Mouse (Mus musculus) lung, embryonic 15.5 days (tissue): Measurements from ENCODE around the gene Hoga1. TPM values are rescaled to one million over a fixed set of nuclear protein-coding genes. Genes with fewer than 3 reads are reported as not detected.
"Not testable (repeated sequence)": the region's sequence is repeated elsewhere in the genome, so short reads cannot be mapped to it uniquely, and the experiment has no call there.

Source experiments
- ATAC-seq: fragments of 200-750 bp; cut with Nextera tagmentation; 2 replicates; pipeline ENCODE4 v1.8.0; 2017; ENCODE audit warnings: moderate number of reproducible peaks, borderline replicate concordance; ENCODE audit not compliant: low FRiP score, low TSS enrichment; ENCODE audit errors: extremely low read depth
- H3K27ac ChIP-seq: fragments of 300-500 bp; sonication (generic); 2 replicates; pipeline ENCODE4 v1.5.1; 2015; ENCODE audit warnings: moderate library complexity, mild to moderate bottlenecking, inconsistent platforms
- H3K27me3 ChIP-seq: fragments of 300-500 bp; sonication (generic); 2 replicates; pipeline ENCODE4 v1.6.1; 2015; ENCODE audit warnings: inconsistent platforms
- H3K36me3 ChIP-seq: fragments of 300-500 bp; sonication (generic); 2 replicates; pipeline ENCODE4 v1.6.1; 2015; ENCODE audit warnings: inconsistent platforms
- H3K4me1 ChIP-seq: fragments of 300-500 bp; sonication (generic); 2 replicates; pipeline ENCODE4 v1.6.1; 2015; ENCODE audit warnings: inconsistent platforms
- H3K4me2 ChIP-seq: fragments of 300-500 bp; sonication (generic); 2 replicates; pipeline ENCODE4 v1.6.1; 2015; ENCODE audit warnings: inconsistent platforms, mild to moderate bottlenecking, moderate library complexity
- H3K4me3 ChIP-seq: fragments of 300-500 bp; sonication (generic); 2 replicates; pipeline ENCODE4 v1.5.1; 2015; ENCODE audit warnings: mild to moderate bottlenecking, inconsistent platforms
- H3K9ac ChIP-seq: fragments of 300-500 bp; sonication (generic); 2 replicates; pipeline ENCODE4 v1.6.1; 2015; ENCODE audit warnings: inconsistent platforms
- H3K9me3 ChIP-seq: fragments of 300-500 bp; sonication (generic); 2 replicates; pipeline ENCODE4 v1.6.1; 2016; ENCODE audit warnings: inconsistent platforms
- WGBS: fragments of 180-500 bp; shearing (Covaris S2); methylation state at CpG from one replicate; pipeline ENCODE4 v1.1.7; 2015; 5-methylcytosine and 5-hydroxymethylcytosine counted together
- polyA plus RNA-seq: library from polyadenylated mRNA; unstranded; fragments of >200 nt; fragmentation: Nextera tagmentation; extraction: Ambion mirVana; gene quantifications from 2 replicates; pipeline ENCODE4 v1.2.1, GENCODE M21; 2015

The Hoga1 gene
- polyA plus RNA-seq, 1 experiment from 2014 or later: 1.5 TPM

GRCm38 (mm10) chr19:42075992-42076391, 30.6 kb downstream of the Hoga1 start:
- Histone ChIP-seq H3K4me3 (no peak overlapping the region), H3K9ac (no peak overlapping the region), H3K4me1 (no peaks in the 10 kb centered on the region), H3K4me2 (no peak overlapping the region), H3K27me3 (no peaks in the 10 kb centered on the region), H3K9me3 (no peaks in the 10 kb centered on the region), H3K27ac (no peak overlapping the region), H3K36me3 (0 out of 2 replicates have a peak, but pooled peaks cover 7% of the 10 kb centered on the region)
- no peak for ATAC-seq
- WGBS: 90% methylated on average over 16 of the region's 16 CpGs

- 91% methylated on average over 8 of the region's 8 CpGs for WGBS
- ATAC-seq: no peak
- no peak overlapping the region for H3K9ac ChIP-seq
These were observed 33.2 kb downstream of the Hoga1 start for GRCm38 (mm10) chr19:42078566-42078965.

GRCm38 (mm10) chr19:42079006-42079405, 33.6 kb downstream of the Hoga1 start:
- no peak overlapping the region for H3K4me3 ChIP-seq
- WGBS: 93% methylated on average over 12 of the region's 12 CpGs
- no peaks in the 10 kb centered on the region for H3K9me3 ChIP-seq
- H3K4me1 ChIP-seq: no peaks in the 10 kb centered on the region
- no peak for ATAC-seq
- no peak overlapping the region for H3K27ac ChIP-seq
- no peaks in the 10 kb centered on the region for H3K27me3 ChIP-seq
- H3K4me2 ChIP-seq: no peak overlapping the region
- H3K36me3 ChIP-seq: 0 out of 2 replicates have a peak, but pooled peaks cover 7% of the 10 kb centered on the region
- H3K9ac ChIP-seq: no peak overlapping the region

More at GRCm38 (mm10) chr19:42078566-42078965, 33.2 kb downstream of the Hoga1 start:
- Histone ChIP-seq H3K4me3 (no peak overlapping the region), H3K9me3 (no peaks in the 10 kb centered on the region), H3K27me3 (no peaks in the 10 kb centered on the region), H3K27ac (no peak overlapping the region), H3K4me1 (no peaks in the 10 kb centered on the region), H3K4me2 (no peak overlapping the region), H3K36me3 (0 out of 2 replicates have a peak, but pooled peaks cover 7% of the 10 kb centered on the region)

- no peaks in the 10 kb centered on the region for H3K9me3 ChIP-seq
- no peak overlapping the region for H3K4me2 ChIP-seq
- H3K27ac ChIP-seq: no peak overlapping the region
- H3K4me3 ChIP-seq: no peak overlapping the region
- no peaks in the 10 kb centered on the region for H3K4me1 ChIP-seq
- ATAC-seq: no peak
- 0 out of 2 replicates have a peak, but pooled peaks cover 7% of the 10 kb centered on the region for H3K36me3 ChIP-seq
- no peak overlapping the region for H3K9ac ChIP-seq
- H3K27me3 ChIP-seq: no peaks in the 10 kb centered on the region
- 70% methylated on average over 5 of the region's 5 CpGs for WGBS
These were observed 34.5 kb downstream of the Hoga1 start for GRCm38 (mm10) chr19:42079950-42080349.

GRCm38 (mm10) chr19:42080469-42080868, 35.1 kb downstream of the Hoga1 start:
- ATAC-seq: no peak
- Histone ChIP-seq H3K9ac (no peak overlapping the region), H3K4me3 (no peak overlapping the region), H3K4me1 (peaks cover under 1% of the 10 kb centered on the region), H3K27ac (no peak overlapping the region), H3K27me3 (no peaks in the 10 kb centered on the region), H3K9me3 (no peaks in the 10 kb centered on the region), H3K36me3 (0 out of 2 replicates have a peak, but pooled peaks cover 7% of the 10 kb centered on the region), H3K4me2 (no peak overlapping the region)
- WGBS: 82% methylated on average over 11 of the region's 11 CpGs

GRCm38 (mm10) chr19:42081613-42082012, 36.2 kb downstream of the Hoga1 start:
- not testable (repeated sequence) for H3K9me3 ChIP-seq, H3K4me2 ChIP-seq, H3K4me1 ChIP-seq, H3K36me3 ChIP-seq, H3K4me3 ChIP-seq, H3K27ac ChIP-seq, H3K9ac ChIP-seq, ATAC-seq, H3K27me3 ChIP-seq
- 91% methylated on average over 5 of the region's 5 CpGs for WGBS

- Histone ChIP-seq H3K4me1 (peaks cover 14% of the 10 kb centered on the region), H3K27me3 (no peaks in the 10 kb centered on the region), H3K4me2 (peak overlapping the region; percentile 77), H3K4me3 (peak overlapping the region; percentile 62), H3K27ac (no peak overlapping the region; the same call in 1 of the 2 replicates), H3K36me3 (no peaks in the 10 kb centered on the region), H3K9me3 (no peaks in the 10 kb centered on the region), H3K9ac (peak overlapping the region; percentile 57)
- WGBS: 6% methylated on average over 10 of the region's 10 CpGs
- no peak for ATAC-seq
These were observed 40.3 kb downstream of the Hoga1 start for GRCm38 (mm10) chr19:42085690-42086089.

GRCm38 (mm10) chr19:42086166-42086565, 40.8 kb downstream of the Hoga1 start, which contains the start of gene Morn4:
Morn4 (minus strand) TSS chr19:42086357.
- peak within 1 kb of the TSS; percentile 57 for H3K9ac ChIP-seq
- peak within 1 kb of the TSS; percentile 77 for H3K4me2 ChIP-seq
- peaks cover 17% of the 10 kb centered on the region for H3K4me1 ChIP-seq
- WGBS: under 1% methylated on average over 21 of the region's 21 CpGs
- peak within 1 kb of the TSS; percentile 62 for H3K4me3 ChIP-seq
- no peaks in the 10 kb centered on the region for H3K36me3 ChIP-seq
- H3K27me3 ChIP-seq: no peaks in the 10 kb centered on the region
- peak; percentile 70; the same call in 1 of the 2 replicates for ATAC-seq
- no peak within 1 kb of the TSS; the same call in 1 of the 2 replicates for H3K27ac ChIP-seq
- no peaks in the 10 kb centered on the region for H3K9me3 ChIP-seq

GRCm38 (mm10) chr19:42089103-42089747, 43.8 kb downstream of the Hoga1 start:
- peaks cover 28% of the 10 kb centered on the region for H3K4me1 ChIP-seq
- H3K9me3 ChIP-seq: no peaks in the 10 kb centered on the region
- ATAC-seq: no peak
- H3K27ac ChIP-seq: peak overlapping the region; percentile 90
- peaks cover 6% of the 10 kb centered on the region for H3K36me3 ChIP-seq
- H3K4me2 ChIP-seq: peak overlapping the region; percentile 65
- no peak overlapping the region for H3K9ac ChIP-seq
- 21% methylated on average over 14 of the region's 14 CpGs for WGBS
- no peaks in the 10 kb centered on the region for H3K27me3 ChIP-seq
- peak overlapping the region; percentile 93 for H3K4me3 ChIP-seq

- H3K27ac ChIP-seq: peak within 1 kb of the TSS; percentile 90
- no peaks in the 10 kb centered on the region for H3K27me3 ChIP-seq
- WGBS: under 1% methylated on average over 52 of the region's 55 CpGs
- H3K36me3 ChIP-seq: peaks cover 6% of the 10 kb centered on the region
- H3K9me3 ChIP-seq: no peaks in the 10 kb centered on the region
- ATAC-seq: peak; percentile 98
- peak within 1 kb of the TSS; percentile 83 for H3K9ac ChIP-seq
- peak within 1 kb of the TSS; percentile 93 for H3K4me3 ChIP-seq
- peak within 1 kb of the TSS; percentile 77 for H3K4me2 ChIP-seq
- H3K4me1 ChIP-seq: peaks cover 28% of the 10 kb centered on the region
These were observed 44.6 kb downstream of the Hoga1 start, which contains the start of gene Pi4k2a for GRCm38 (mm10) chr19:42089748-42090595. Pi4k2a (plus strand) TSS chr19:42090470.

- Histone ChIP-seq H3K27ac (peak overlapping the region; percentile 89), H3K36me3 (peaks cover 6% of the 10 kb centered on the region), H3K9me3 (no peaks in the 10 kb centered on the region), H3K4me3 (peak overlapping the region; percentile 93), H3K9ac (peak overlapping the region; percentile 83), H3K4me1 (peaks cover 25% of the 10 kb centered on the region), H3K27me3 (no peaks in the 10 kb centered on the region), H3K4me2 (peak overlapping the region; percentile 77)
- ATAC-seq: peak; percentile 68
- WGBS: under 1% methylated on average over 52 of the region's 52 CpGs
These were observed 45.3 kb downstream of the Hoga1 start for GRCm38 (mm10) chr19:42090637-42091141.
